Mouse (Mus musculus) CH12.LX (cell line): ENCODE results near the gene Ank2.

Experiments used
- CTCF ChIP-seq, 2 experiments: IDR thresholded peaks in 1 of 2; conservative IDR thresholded peaks in 1 of 2; 2 replicates each; pipeline ENCODE4 v1.5.1; 2011 to 2012; ENCODE audit warnings: low read depth in 2 of 2, low read length in 2 of 2, improper control_type of control experiment in 1 of 2, inconsistent platforms in 1 of 2, mild to moderate bottlenecking in 1 of 2, moderate library complexity in 1 of 2
- MYC ChIP-seq: IDR thresholded peaks from 2 replicates; pipeline ENCODE4 v1.6.1; 2011; ENCODE audit warnings: low read depth, mild to moderate bottlenecking, improper control_type of control experiment, low read length
- POLR2A ChIP-seq: IDR thresholded peaks from 2 replicates; pipeline ENCODE4 v1.6.1; 2011; ENCODE audit warnings: low read depth, mild to moderate bottlenecking, improper control_type of control experiment, low read length
- POLR2AphosphoS2 ChIP-seq: IDR thresholded peaks from 2 replicates; pipeline ENCODE4 v1.6.1; 2011; ENCODE audit warnings: low read depth, low read length, improper control_type of control experiment
- ZC3H11A ChIP-seq: IDR thresholded peaks from 2 replicates; pipeline ENCODE4 v1.6.1; 2012; ENCODE audit warnings: low read depth, mild to moderate bottlenecking, inconsistent platforms, low read length, improper control_type of control experiment

DNA sequence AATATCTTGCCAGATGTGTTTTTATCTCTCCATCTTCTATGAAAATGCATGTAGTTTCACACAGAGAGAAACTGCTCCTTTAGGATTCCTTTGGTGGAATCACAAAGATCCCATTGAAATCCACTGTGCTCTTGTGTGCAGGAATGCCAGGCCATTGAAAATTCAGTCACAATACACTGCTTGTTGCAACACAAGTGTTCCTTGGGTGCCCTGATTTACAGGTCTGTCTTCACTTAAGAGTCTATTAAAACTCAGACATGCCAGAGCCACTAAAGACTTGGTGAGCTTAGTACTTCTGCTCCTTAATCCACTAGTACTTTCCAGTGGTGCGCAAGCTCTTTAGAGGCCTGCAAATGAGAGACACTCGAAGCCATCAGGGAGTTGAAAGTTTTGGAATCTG is 359.5 kb downstream of the Ank2 start:
- TF ChIP-seq MYC (no peak), CTCF (conservative IDR thresholded peaks at IDR 0.05 in 1 of 2, IDR thresholded peaks at IDR 0.05 in 1 of 2; ENCODE audit: low read depth in 2 of 2, low read length in 2 of 2) (no peak), ZC3H11A (no peak), POLR2A (no peak), POLR2AphosphoS2 (no peak)
